Mouse (Mus musculus) hindbrain, embryonic 13.5 days (tissue): ENCODE results near the gene Dhrs1. TPM values are rescaled to one million over a fixed set of nuclear protein-coding genes. Genes with fewer than 3 reads are reported as not detected.

Source experiments
- ATAC-seq: fragments of 200-750 bp; cut with Nextera tagmentation; 2 replicates; pipeline ENCODE4 v1.8.0; 2017; ENCODE audit warnings: moderate TSS enrichment; ENCODE audit not compliant: low FRiP score
- H3K27ac ChIP-seq: fragments of 300-500 bp; sonication (generic); 2 replicates; pipeline ENCODE4 v1.5.1; 2015; ENCODE audit warnings: inconsistent platforms, mild to moderate bottlenecking, moderate library complexity
- H3K27me3 ChIP-seq: fragments of 300-500 bp; sonication (generic); 2 replicates; pipeline ENCODE4 v1.6.1; 2015; ENCODE audit warnings: mild to moderate bottlenecking, inconsistent platforms
- H3K36me3 ChIP-seq: fragments of 300-500 bp; sonication (generic); 2 replicates; pipeline ENCODE4 v1.6.1; 2015; ENCODE audit warnings: mild to moderate bottlenecking, inconsistent platforms
- H3K4me1 ChIP-seq: fragments of 300-500 bp; sonication (generic); replicated peaks from 2 replicates; pipeline ENCODE4 v1.6.1; 2015; ENCODE audit warnings: inconsistent platforms
- H3K4me2 ChIP-seq: fragments of 300-500 bp; sonication (generic); 2 replicates; pipeline ENCODE4 v1.6.1; 2015; ENCODE audit warnings: inconsistent platforms, mild to moderate bottlenecking, moderate library complexity
- H3K4me3 ChIP-seq: fragments of 300-500 bp; sonication (generic); 2 replicates; pipeline ENCODE4 v1.5.1; 2015; ENCODE audit warnings: mild to moderate bottlenecking, inconsistent platforms
- H3K9ac ChIP-seq: fragments of 300-500 bp; sonication (generic); 2 replicates; pipeline ENCODE4 v1.6.1; 2015; ENCODE audit warnings: mild to moderate bottlenecking, inconsistent platforms
- H3K9me3 ChIP-seq: fragments of 300-500 bp; sonication (generic); 2 replicates; pipeline ENCODE4 v1.6.1; 2016; ENCODE audit warnings: inconsistent platforms
- WGBS: fragments of 180-500 bp; shearing (Covaris S2); methylation state at CpG from one replicate; pipeline ENCODE4 v1.1.7; 2015; 5-methylcytosine and 5-hydroxymethylcytosine counted together
- polyA plus RNA-seq: library from polyadenylated mRNA; unstranded; fragments of >200 nt; fragmentation: Nextera tagmentation; extraction: Ambion mirVana; gene quantifications from 2 replicates; pipeline ENCODE4 v1.2.1, GENCODE M21; 2015

Gene Dhrs1
- polyA plus RNA-seq = 77.4 and 79.2 TPM in 2 replicates

GRCm38 (mm10) chr14:55745180-55745860 lies at the start of gene Dhrs1, which contains the start of gene Nop9:
TSS of gene Dhrs1 (minus strand) at chr14:55745690.
TSS of gene Nop9 (plus strand) at chr14:55745693.
- Histone ChIP-seq H3K4me1 (peaks cover 46% of the 10 kb centered on the region), H3K36me3 (peaks cover 31% of the 10 kb centered on the region), H3K4me3 (peak within 1 kb of the TSS; percentile 59), H3K4me2 (peak within 1 kb of the TSS; percentile 99), H3K9me3 (no peaks in the 10 kb centered on the region), H3K27ac (peak within 1 kb of the TSS; percentile 64), H3K27me3 (no peaks in the 10 kb centered on the region), H3K9ac (peak within 1 kb of the TSS; percentile 77)
- WGBS = 1% methylated on average over 48 of the region's 48 CpGs
- peak; percentile 83 for ATAC-seq

- H3K9ac ChIP-seq = no peak overlapping the region
- H3K4me2 ChIP-seq = no peak overlapping the region
- WGBS = 73% methylated on average over 2 of the region's 2 CpGs
- H3K9me3 ChIP-seq = no peaks in the 10 kb centered on the region
- H3K4me1 ChIP-seq = no peaks in the 10 kb centered on the region
- H3K27me3 ChIP-seq = peaks cover 24% of the 10 kb centered on the region
- H3K4me3 ChIP-seq = no peak overlapping the region
- no peak overlapping the region for H3K27ac ChIP-seq
- ATAC-seq = no peak
- H3K36me3 ChIP-seq = no peaks in the 10 kb centered on the region
These were observed 48.5 kb upstream of the Dhrs1 start for GRCm38 (mm10) chr14:55793946-55794345.

- H3K9me3 ChIP-seq = no peaks in the 10 kb centered on the region
- H3K4me3 ChIP-seq = no peak overlapping the region
- H3K27ac ChIP-seq = no peak overlapping the region
- no peak for ATAC-seq
- H3K4me2 ChIP-seq = no peak overlapping the region
- no peak overlapping the region for H3K9ac ChIP-seq
- peaks cover 29% of the 10 kb centered on the region for H3K27me3 ChIP-seq
- 69% methylated on average over 2 of the region's 2 CpGs for WGBS
- H3K4me1 ChIP-seq = peaks cover 3% of the 10 kb centered on the region; the same call in 1 of the 2 replicates
- H3K36me3 ChIP-seq = no peaks in the 10 kb centered on the region
These were observed 48.0 kb upstream of the Dhrs1 start for GRCm38 (mm10) chr14:55793461-55793860.

GRCm38 (mm10) chr14:55788256-55789050 lies 43.0 kb upstream of the Dhrs1 start, which contains the start of gene Ripk3:
TSS of gene Ripk3 (minus strand) at chr14:55788865.
- Histone ChIP-seq H3K36me3 (no peaks in the 10 kb centered on the region), H3K4me2 (peak within 1 kb of the TSS; percentile 46), H3K27ac (no peak within 1 kb of the TSS), H3K4me1 (peaks cover 13% of the 10 kb centered on the region), H3K9ac (0 out of 2 replicates have a peak within 1 kb of the TSS, but pooled peaks have one; percentile 29), H3K27me3 (peaks cover 79% of the 10 kb centered on the region), H3K4me3 (peak within 1 kb of the TSS; percentile 30), H3K9me3 (no peaks in the 10 kb centered on the region)
- 5% methylated on average over 40 of the region's 40 CpGs for WGBS
- ATAC-seq = no peak

GRCm38 (mm10) chr14:55787731-55788130 lies 42.2 kb upstream of the Dhrs1 start:
- Histone ChIP-seq H3K4me3 (no peak overlapping the region), H3K9me3 (no peaks in the 10 kb centered on the region), H3K4me2 (peak overlapping the region; percentile 46), H3K27ac (no peak overlapping the region), H3K9ac (no peak overlapping the region), H3K36me3 (no peaks in the 10 kb centered on the region), H3K4me1 (peaks cover 20% of the 10 kb centered on the region), H3K27me3 (peaks cover 86% of the 10 kb centered on the region)
- ATAC-seq = no peak
- WGBS = 34% methylated on average over 11 of the region's 11 CpGs

GRCm38 (mm10) chr14:55785195-55785594 lies 39.7 kb upstream of the Dhrs1 start:
- WGBS = 21% methylated on average over 6 of the region's 6 CpGs
- Histone ChIP-seq H3K27me3 (peaks cover 97% of the 10 kb centered on the region), H3K4me2 (no peak overlapping the region), H3K27ac (no peak overlapping the region), H3K4me1 (peaks cover 26% of the 10 kb centered on the region), H3K9ac (no peak overlapping the region), H3K4me3 (no peak overlapping the region), H3K9me3 (no peaks in the 10 kb centered on the region), H3K36me3 (no peaks in the 10 kb centered on the region)
- ATAC-seq = no peak

- peaks cover 92% of the 10 kb centered on the region for H3K27me3 ChIP-seq
- peak within 1 kb of the TSS; percentile 49 for H3K4me2 ChIP-seq
- peaks cover 26% of the 10 kb centered on the region for H3K4me1 ChIP-seq
- H3K4me3 ChIP-seq = peak within 1 kb of the TSS; percentile 31
- peak within 1 kb of the TSS; percentile 30; the same call in 1 of the 2 replicates for H3K27ac ChIP-seq
- no peaks in the 10 kb centered on the region for H3K9me3 ChIP-seq
- no peak for ATAC-seq
- H3K9ac ChIP-seq = peak within 1 kb of the TSS; percentile 46
- WGBS = 2% methylated on average over 13 of the region's 13 CpGs
- no peaks in the 10 kb centered on the region for H3K36me3 ChIP-seq
These were observed 38.4 kb upstream of the Dhrs1 start, which contains the start of gene Adcy4 for GRCm38 (mm10) chr14:55783958-55784235. TSS of gene Adcy4 (minus strand) at chr14:55784095.

- H3K27me3 ChIP-seq = peaks cover 88% of the 10 kb centered on the region
- 1% methylated on average over 31 of the region's 31 CpGs for WGBS
- peak overlapping the region; percentile 46 for H3K9ac ChIP-seq
- ATAC-seq = no peak
- H3K4me3 ChIP-seq = peak overlapping the region; percentile 31
- peak overlapping the region; percentile 49 for H3K4me2 ChIP-seq
- H3K27ac ChIP-seq = peak overlapping the region; percentile 30; the same call in 1 of the 2 replicates
- H3K4me1 ChIP-seq = peaks cover 22% of the 10 kb centered on the region
- no peaks in the 10 kb centered on the region for H3K36me3 ChIP-seq
- no peaks in the 10 kb centered on the region for H3K9me3 ChIP-seq
These were observed 37.9 kb upstream of the Dhrs1 start for GRCm38 (mm10) chr14:55783171-55783957.

GRCm38 (mm10) chr14:55782361-55782960 lies 37.0 kb upstream of the Dhrs1 start:
- Histone ChIP-seq H3K9me3 (no peaks in the 10 kb centered on the region), H3K4me3 (peak overlapping the region; percentile 11; the same call in 1 of the 2 replicates), H3K27ac (no peak overlapping the region), H3K4me2 (peak overlapping the region; percentile 49), H3K27me3 (peaks cover 79% of the 10 kb centered on the region), H3K36me3 (no peaks in the 10 kb centered on the region), H3K9ac (no peak overlapping the region), H3K4me1 (peaks cover 17% of the 10 kb centered on the region)
- ATAC-seq = no peak
- 53% methylated on average over 9 of the region's 9 CpGs for WGBS

- Histone ChIP-seq H3K27ac (no peak overlapping the region), H3K9me3 (no peaks in the 10 kb centered on the region), H3K27me3 (peaks cover 68% of the 10 kb centered on the region), H3K4me2 (peak overlapping the region; percentile 48), H3K9ac (peak overlapping the region; percentile 46; the same call in 1 of the 2 replicates), H3K4me1 (peaks cover 17% of the 10 kb centered on the region), H3K36me3 (no peaks in the 10 kb centered on the region), H3K4me3 (peak overlapping the region; percentile 21; the same call in 1 of the 2 replicates)
- 14% methylated on average over 14 of the region's 14 CpGs for WGBS
- peak; percentile 87 for ATAC-seq
These were observed 35.8 kb upstream of the Dhrs1 start for GRCm38 (mm10) chr14:55781310-55781709.

- H3K9ac ChIP-seq = no peak overlapping the region
- no peak overlapping the region for H3K27ac ChIP-seq
- H3K4me2 ChIP-seq = no peak overlapping the region
- 87% methylated on average over 11 of the region's 11 CpGs for WGBS
- H3K36me3 ChIP-seq = no peaks in the 10 kb centered on the region
- ATAC-seq = 0 out of 2 replicates have a peak, but pooled peaks have one; percentile 19
- H3K9me3 ChIP-seq = no peaks in the 10 kb centered on the region
- peaks cover 17% of the 10 kb centered on the region for H3K4me1 ChIP-seq
- no peak overlapping the region for H3K4me3 ChIP-seq
- peaks cover 62% of the 10 kb centered on the region for H3K27me3 ChIP-seq
These were observed 35.2 kb upstream of the Dhrs1 start for GRCm38 (mm10) chr14:55780736-55781135.
